Mouse (Mus musculus): Measurements from ENCODE around the gene Hist1h4c.

GRCm38 (mm10) chr13:23698300-23698693 lies at the start of gene Hist1h4c:
- TF ChIP-seq EP300 (optimal IDR thresholded peaks at IDR 0.05) = peak; percentile 96
- peak; percentile 15; the same call in 1 of the 2 replicates for TF ChIP-seq CTCF (IDR thresholded peaks at IDR 0.05; ENCODE audit: low read depth)
